ENCODE assay signal across 8 mouse cellular contexts in genomic region chr2:18607586-18608259, GRCm38 (mm10).
A peak's percentile ranks its signal among the peaks of the same experiment; 100 is the strongest.
DNase-seq lines count a peak whose midpoint lies in the region; ATAC-seq and TF ChIP-seq lines count a peak whose summit lies in the region.

No protein-coding gene starts in this region.

- 2% methylated on average over 14 of the region's 14 CpGs for WGBS in kidney, embryonic 14.5 days
- under 1% methylated on average over 14 of the region's 14 CpGs for WGBS in forebrain, embryonic 11.5 days
- 1% methylated on average over 14 of the region's 14 CpGs for WGBS in limb, embryonic 10.5 days

- no peaks in the 10 kb centered on the region for H3K36me3 ChIP-seq in kidney, embryonic 14.5 days (ENCODE audit: control insufficient read depth, insufficient read depth, low read length)
- H3K36me3 ChIP-seq in G1E (replicated peaks) (no peaks in the 10 kb centered on the region), myocyte (ENCODE audit: control insufficient read depth, insufficient read depth) (no peaks in the 10 kb centered on the region)
- no peaks in the 10 kb centered on the region for H3K36me3 ChIP-seq in forebrain, embryonic 11.5 days (ENCODE audit: control insufficient read depth, insufficient read depth, low read length)
- no peaks in the 10 kb centered on the region for H3K36me3 ChIP-seq in limb, embryonic 10.5 days

- ATAC-seq in kidney, embryonic 14.5 days (ENCODE audit: low FRiP score, low TSS enrichment), result no peak
- ATAC-seq in G1E (ENCODE audit: extremely low read depth, insufficient number of reproducible peaks, low FRiP score, poor library complexity, severe bottlenecking), result 0 out of 2 replicates have a peak, but pooled peaks have one; percentile 22
- ATAC-seq in forebrain, embryonic 11.5 days (replicated peaks; ENCODE audit: low FRiP score), result peak; percentile 43; the same call in 1 of the 2 replicates
- ATAC-seq in inflammation-experienced regulatory T-cells, adult 6 months, result no peak

- no peak overlapping the region for H3K27ac ChIP-seq in kidney, embryonic 14.5 days (ENCODE audit: low read depth, low read length)
- no peak overlapping the region for H3K27ac ChIP-seq in forebrain, embryonic 11.5 days (ENCODE audit: low read depth, low read length)
- peak overlapping the region; percentile 61; the same call in 1 of the 2 replicates for H3K27ac ChIP-seq in limb, embryonic 10.5 days

- no peaks in the 10 kb centered on the region for H3K9me3 ChIP-seq in kidney, embryonic 14.5 days (ENCODE audit: control insufficient read depth, low read length)
- H3K9me3 ChIP-seq in G1E (replicated peaks), result no peaks in the 10 kb centered on the region
- H3K9me3 ChIP-seq in forebrain, embryonic 11.5 days (ENCODE audit: control insufficient read depth, low read length), result no peaks in the 10 kb centered on the region
- no peaks in the 10 kb centered on the region for H3K9me3 ChIP-seq in limb, embryonic 10.5 days (replicated peaks)

- TF ChIP-seq POLR2A in myocyte (IDR thresholded peaks at IDR 0.05; ENCODE audit: insufficient read length, low read depth), result no peak

- peaks cover 44% of the 10 kb centered on the region for H3K27me3 ChIP-seq in kidney, embryonic 14.5 days (ENCODE audit: control insufficient read depth, insufficient read depth, low read length)
- H3K27me3 ChIP-seq in G1E (ENCODE audit: insufficient read depth, low read length), result peaks cover 28% of the 10 kb centered on the region
- H3K27me3 ChIP-seq in forebrain, embryonic 11.5 days (ENCODE audit: control insufficient read depth, insufficient read depth, low read length), result peaks cover 39% of the 10 kb centered on the region
- peaks cover 92% of the 10 kb centered on the region for H3K27me3 ChIP-seq in limb, embryonic 10.5 days (ENCODE audit: low read depth, poor library complexity, severe bottlenecking)
- peaks cover 22% of the 10 kb centered on the region for H3K27me3 ChIP-seq in myocyte (ENCODE audit: control insufficient read depth, insufficient read depth, insufficient read length)

- no peak overlapping the region for H3ac ChIP-seq in myocyte (ENCODE audit: control insufficient read depth, insufficient read length)

- no peaks in the 10 kb centered on the region for H3K79me2 ChIP-seq in myocyte (ENCODE audit: control insufficient read depth, insufficient read depth)

- no peak for DNase-seq in kidney, adult 9 months
- DNase-seq in G1E (ENCODE audit: low spot score), result no peak
- peak; percentile 53 for DNase-seq in forebrain, embryonic 11.5 days (ENCODE audit: low spot score)
- no peak for DNase-seq in limb, embryonic 10.5 days (ENCODE audit: low spot score)
- DNase-seq in testis, postnatal 10 days (ENCODE audit: low spot score), result no peak

- H3K9ac ChIP-seq in kidney, embryonic 14.5 days (ENCODE audit: low read depth, low read length), result no peak overlapping the region
- H3K9ac ChIP-seq in forebrain, embryonic 11.5 days (ENCODE audit: low read length), result peak overlapping the region; percentile 49

- H3K4me3 ChIP-seq in kidney, embryonic 14.5 days (ENCODE audit: low read length), result peak overlapping the region; percentile 37
- H3K4me3 ChIP-seq in G1E (ENCODE audit: low read depth, low read length) (no peak overlapping the region), myocyte (no peak overlapping the region)
- peak overlapping the region; percentile 33 for H3K4me3 ChIP-seq in forebrain, embryonic 11.5 days (ENCODE audit: low read depth, low read length)
- peak overlapping the region; percentile 47 for H3K4me3 ChIP-seq in limb, embryonic 10.5 days

- peak overlapping the region; percentile 68 for H3K4me2 ChIP-seq in kidney, embryonic 14.5 days (replicated peaks; ENCODE audit: low read depth, low read length)
- H3K4me2 ChIP-seq in forebrain, embryonic 11.5 days (ENCODE audit: low read depth, low read length, severe bottlenecking), result peak overlapping the region; percentile 65
- peak overlapping the region; percentile 55 for H3K4me2 ChIP-seq in myocyte (ENCODE audit: low read depth)

- no peak for TF ChIP-seq CTCF in G1E (IDR thresholded peaks at IDR 0.05; ENCODE audit: low read depth, low read length)

- H3K4me1 ChIP-seq in kidney, embryonic 14.5 days (ENCODE audit: control insufficient read depth, insufficient read depth, low read length), result no peaks in the 10 kb centered on the region
- peaks cover 6% of the 10 kb centered on the region; the same call in 1 of the 2 replicates for H3K4me1 ChIP-seq in G1E (ENCODE audit: insufficient read depth, low read depth, low read length)
- H3K4me1 ChIP-seq in forebrain, embryonic 11.5 days (replicated peaks; ENCODE audit: control insufficient read depth, insufficient read depth, low read length), result peaks cover 13% of the 10 kb centered on the region; the same call in 1 of the 2 replicates
- H3K4me1 ChIP-seq in limb, embryonic 10.5 days, result peaks cover 24% of the 10 kb centered on the region

TF ChIP-seq in myocyte, 11 proteins besides CTCF, POLR2A, EP300 and RAD21:
- TF ChIP-seq MAX (IDR thresholded peaks at IDR 0.05; ENCODE audit: low read depth) (no peak), REST (IDR thresholded peaks at IDR 0.05; ENCODE audit: insufficient read depth, insufficient read length) (no peak), E2F4 (IDR thresholded peaks at IDR 0.05; ENCODE audit: insufficient read depth) (no peak), MYOG (IDR thresholded peaks at IDR 0.05; ENCODE audit: control insufficient read depth in 1 of 3, insufficient read depth in 1 of 3, insufficient read length in 2 of 3, low read depth in 2 of 3) (no peak), MYOD1 (IDR thresholded peaks at IDR 0.05; ENCODE audit: control insufficient read depth in 1 of 3, insufficient read length in 2 of 3, low read depth in 2 of 3) (no peak), POLR2AphosphoS2 (IDR thresholded peaks at IDR 0.05; ENCODE audit: insufficient read length, low read depth) (no peak), SRF (IDR thresholded peaks at IDR 0.05; ENCODE audit: control insufficient read depth, insufficient read length, low read depth) (no peak), TCF12 (IDR thresholded peaks at IDR 0.05; ENCODE audit: insufficient read depth, poor library complexity, severe bottlenecking) (no peak), CEBPB (IDR thresholded peaks at IDR 0.05; ENCODE audit: insufficient read depth, poor library complexity, severe bottlenecking) (no peak), TCF3 (IDR thresholded peaks at IDR 0.05; ENCODE audit: insufficient read length, low read depth) (no peak), USF1 (IDR thresholded peaks at IDR 0.05; ENCODE audit: low read depth) (no peak)

Comparison
In these comparisons a context has a peak if more than half of its experiments do, and no peak if none do; other contexts are left out.
1. ATAC-seq: peak in G1E (single experiment) and forebrain, embryonic 11.5 days (single experiment); none in kidney, embryonic 14.5 days (single experiment) and inflammation-experienced regulatory T-cells, adult 6 months (single experiment).
2. H3K4me3 ChIP-seq: peak in kidney, embryonic 14.5 days (single experiment), forebrain, embryonic 11.5 days (single experiment) and limb, embryonic 10.5 days (single experiment); none in G1E (single experiment) and myocyte (single experiment).
3. Peak in every context shown above with its lines, with median percentiles within 50 percentile points of each other: H3K4me2 ChIP-seq.